Mouse (Mus musculus): ENCODE measurements at regions not wholly inside any gene's neighbourhood (a gene's known extent, or its start where the extent isn't known, plus 50 kb on each side); places are given as distances from the start of the nearest gene placed in this dataset.
A peak's percentile ranks its signal among the peaks of the same experiment; 100 is the strongest.

GRCm38 (mm10) chr10:111111020-111111419, 53.5 kb upstream of the Osbpl8 start:
- no peak for DNase-seq (ENCODE audit: extremely low spot score, low spot score)

DNA sequence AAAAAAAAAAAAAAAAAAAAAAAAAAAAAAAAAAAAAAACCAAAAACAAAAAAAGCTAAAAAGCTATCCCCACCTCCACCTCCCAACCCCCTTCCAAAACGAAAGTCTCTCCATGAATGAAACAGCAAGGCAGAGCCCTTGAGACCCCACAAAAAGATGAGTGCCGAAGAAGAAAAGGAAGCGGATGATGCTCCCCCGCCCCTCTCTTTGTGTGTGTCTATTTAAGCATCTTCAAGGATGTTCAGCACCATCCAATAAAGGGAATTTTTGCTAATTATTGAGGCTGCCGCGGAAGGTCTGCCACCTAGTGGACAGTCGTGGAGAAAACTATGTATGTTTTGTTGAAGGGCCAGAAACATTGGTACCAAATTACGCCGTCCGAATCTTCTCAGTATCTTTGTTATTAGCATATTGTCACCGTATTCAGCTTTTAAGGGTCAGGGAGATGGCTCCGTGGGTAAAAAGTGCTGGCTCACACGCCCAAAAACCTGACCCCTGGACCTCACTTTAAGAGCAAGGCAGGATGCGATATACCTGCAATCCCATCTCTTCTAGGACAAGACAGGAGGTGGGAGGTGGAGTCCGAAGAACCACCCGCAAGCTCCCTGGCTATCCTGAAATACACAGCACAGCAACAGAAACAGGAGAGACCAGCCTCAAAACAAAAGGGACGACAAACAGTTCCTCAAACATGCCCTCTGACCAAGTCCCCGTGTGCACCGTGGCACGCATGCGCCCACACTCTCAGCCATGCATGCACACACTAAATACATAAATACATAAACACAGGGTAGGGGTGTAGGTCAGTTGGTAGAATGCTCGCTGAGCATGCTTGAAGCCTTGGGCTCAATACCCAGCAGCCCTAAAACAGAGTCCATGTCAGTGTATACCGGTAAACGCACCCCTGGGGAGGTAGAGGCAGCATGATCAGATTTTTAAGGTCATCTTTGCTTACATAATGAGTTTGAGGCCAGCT, 55.6 kb upstream of the Osbpl8 start:
- peak; percentile 60 for DNase-seq (ENCODE audit: extremely low spot score, low spot score)

DNA sequence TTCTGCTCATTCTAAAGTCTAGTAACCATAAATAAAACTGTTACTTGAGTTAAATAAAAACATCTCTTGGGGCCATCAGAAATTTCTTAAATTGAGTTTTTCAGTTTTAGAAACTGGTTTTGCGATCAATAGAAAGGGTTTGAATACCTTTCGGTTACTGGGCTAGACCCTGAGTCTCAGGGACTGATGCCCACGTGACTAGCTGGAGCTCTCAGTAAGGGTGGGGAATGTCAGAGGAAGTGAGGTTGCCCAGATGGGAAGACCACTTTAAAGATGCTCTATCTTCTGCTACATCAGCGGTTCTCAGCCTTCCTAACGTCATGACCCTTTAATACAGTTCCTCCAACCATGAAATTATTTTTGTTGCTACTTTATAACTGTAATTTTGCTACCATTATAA, 56.7 kb upstream of the Osbpl8 start:
- DNase-seq (ENCODE audit: extremely low spot score, low spot score): no peak

DNA sequence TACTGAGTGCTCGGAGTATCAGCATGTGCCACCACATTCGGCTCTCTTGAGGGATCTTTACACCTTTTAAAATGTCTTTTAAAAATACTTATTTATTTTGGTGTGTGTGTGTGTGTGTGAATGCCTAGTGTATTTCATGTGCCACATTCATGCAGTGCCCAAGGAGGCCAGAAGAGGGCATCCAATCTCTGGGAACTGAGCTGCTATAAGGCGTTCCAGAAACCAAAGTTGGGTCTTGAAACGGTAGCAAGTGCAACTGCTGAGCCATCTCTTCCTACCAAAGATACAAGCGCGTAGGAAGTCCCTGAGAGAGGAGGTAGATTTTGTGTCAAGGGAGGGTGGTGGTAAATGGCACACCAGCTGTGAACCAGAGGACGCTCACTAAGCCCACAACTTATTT, 57.2 kb upstream of the Osbpl8 start:
- DNase-seq (ENCODE audit: extremely low spot score, low spot score): peak; percentile 41

DNA sequence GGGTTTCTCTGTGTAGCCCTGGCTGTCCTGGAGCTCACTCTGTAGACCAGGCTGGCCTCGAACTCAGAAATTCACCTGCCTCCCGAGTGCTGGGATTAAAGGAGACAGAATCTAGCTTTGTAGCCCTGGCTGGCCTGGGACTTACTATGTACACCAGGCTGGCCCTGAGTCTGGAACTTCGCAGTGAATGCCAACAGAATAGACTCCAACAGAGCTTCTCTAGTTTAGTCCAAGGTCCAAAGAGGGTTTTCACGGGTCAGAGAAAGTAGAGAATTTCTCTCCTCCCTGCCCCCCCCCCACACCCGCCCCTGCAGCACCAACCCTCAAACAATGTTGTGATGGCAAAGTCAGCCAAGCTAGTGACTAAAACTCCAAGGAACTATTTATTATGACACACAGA, 58.1 kb upstream of the Osbpl8 start:
- DNase-seq (ENCODE audit: extremely low spot score, low spot score): no peak

GRCm38 (mm10) chr10:111105662-111106061, 58.9 kb upstream of the Osbpl8 start:
- DNase-seq (ENCODE audit: extremely low spot score, low spot score): no peak

GRCm38 (mm10) chr10:111103512-111103911, 61.0 kb upstream of the Osbpl8 start:
- DNase-seq (ENCODE audit: extremely low spot score, low spot score): no peak

DNA sequence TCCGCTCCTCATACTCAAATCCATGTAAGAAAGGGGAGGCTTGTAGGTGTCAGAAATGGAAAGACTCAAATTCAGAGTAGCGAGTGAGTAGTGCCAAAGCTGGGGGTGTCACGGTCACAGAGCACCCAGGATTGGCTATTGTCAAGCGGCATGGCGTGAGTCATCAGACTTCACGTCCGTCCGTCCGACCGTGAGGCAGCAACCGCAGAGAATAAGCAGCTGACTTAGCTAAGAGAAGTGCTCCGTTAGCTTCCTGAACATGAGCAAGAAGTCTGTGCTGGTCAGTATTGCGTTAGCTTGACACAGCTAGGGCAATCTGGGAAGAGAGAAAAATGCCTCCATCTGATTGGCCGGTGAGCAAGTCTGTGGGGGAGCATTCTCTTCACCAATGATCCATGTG, 61.5 kb upstream of the Osbpl8 start:
- no peak for DNase-seq (ENCODE audit: extremely low spot score, low spot score)

DNA sequence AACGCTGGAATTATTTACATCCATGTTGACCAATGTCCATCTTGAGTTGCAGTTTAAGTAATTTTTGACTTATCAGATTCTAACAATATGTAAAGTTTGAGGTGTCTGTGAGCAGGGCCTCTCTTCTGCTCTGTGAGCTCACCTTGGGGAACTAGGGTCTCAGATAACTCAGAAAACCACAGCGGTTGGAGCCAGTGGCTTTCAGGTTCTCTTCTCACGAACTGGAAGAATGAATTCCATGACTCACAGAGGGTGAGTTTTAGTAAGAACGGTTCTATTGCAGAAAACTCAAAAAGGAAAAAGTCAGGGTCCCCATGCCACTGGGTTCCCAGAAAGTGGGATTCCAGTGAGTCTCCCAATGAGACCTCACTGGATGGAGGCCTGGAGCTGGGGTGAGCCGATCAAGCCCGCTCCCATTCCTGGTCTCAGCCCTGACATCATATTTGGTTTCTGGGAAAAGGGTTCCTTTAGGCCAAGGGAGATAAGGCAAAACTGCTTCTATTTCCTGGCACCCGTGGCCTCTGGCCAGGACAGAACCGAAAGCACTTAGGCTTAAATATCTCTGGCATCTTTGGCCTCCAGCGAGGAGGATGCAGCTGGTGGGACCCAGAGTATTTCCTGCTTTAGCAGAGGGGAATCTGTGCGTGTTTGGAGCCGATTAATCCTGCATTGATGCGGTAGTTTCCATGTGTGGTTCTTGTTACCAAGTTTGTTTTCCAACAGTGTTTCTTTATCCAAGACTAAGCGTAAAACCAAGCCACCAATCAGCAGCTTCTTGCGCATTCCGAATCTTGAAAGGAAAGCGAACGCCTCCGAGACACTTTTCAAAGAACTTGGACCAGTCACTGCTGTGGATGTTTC, 62.4 kb upstream of the Osbpl8 start:
- DNase-seq (ENCODE audit: extremely low spot score, low spot score): no peak

- DNase-seq (ENCODE audit: extremely low spot score, low spot score): peak; percentile 52
Observed at GRCm38 (mm10) chr10:111099812-111100464, 64.6 kb upstream of the Osbpl8 start.

GRCm38 (mm10) chr10:111099059-111099811, 65.3 kb upstream of the Osbpl8 start:
- no peak for DNase-seq (ENCODE audit: extremely low spot score, low spot score)

- DNase-seq (ENCODE audit: extremely low spot score, low spot score): no peak
Observed at GRCm38 (mm10) chr10:111097245-111097644, 67.3 kb upstream of the Osbpl8 start.

DNA sequence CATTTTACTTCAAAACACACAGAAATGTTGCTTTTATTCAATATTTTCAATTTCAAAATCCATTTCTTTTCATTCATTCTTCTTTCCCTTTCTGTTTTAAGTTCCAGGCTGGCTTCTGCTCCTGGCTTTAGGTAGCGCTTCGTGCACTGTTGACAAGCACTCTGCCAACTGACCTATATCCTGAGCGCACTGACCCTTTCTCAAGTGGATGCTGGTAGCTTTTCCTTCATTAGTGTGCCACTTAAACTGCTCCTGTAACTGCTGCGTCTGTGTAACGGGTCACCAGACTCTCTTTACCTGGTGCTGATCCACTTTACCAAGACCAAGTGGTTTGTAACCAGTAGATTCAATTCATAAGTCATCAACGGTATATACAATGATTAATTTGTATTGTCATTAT, 67.7 kb upstream of the Osbpl8 start:
- DNase-seq (ENCODE audit: extremely low spot score, low spot score): no peak

DNA sequence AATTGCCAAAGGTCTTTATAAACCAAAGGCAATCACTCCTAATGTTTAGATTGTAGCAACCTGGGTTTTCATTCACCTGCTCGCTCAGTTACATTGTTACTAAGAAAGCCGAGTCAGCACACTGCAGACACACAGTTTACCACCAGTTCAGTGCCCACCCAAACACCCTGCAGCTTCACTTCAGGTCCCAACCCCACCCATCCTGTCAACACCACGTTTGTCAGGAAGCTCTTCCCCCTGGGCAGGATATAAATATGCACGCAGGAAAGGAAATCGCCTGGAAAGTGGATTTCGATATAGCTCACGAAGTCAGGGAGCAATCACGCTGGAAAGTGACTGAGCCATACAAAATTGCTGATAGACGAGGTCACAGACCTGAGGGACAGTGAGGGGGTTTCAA, 70.1 kb upstream of the Osbpl8 start:
- no peak for DNase-seq (ENCODE audit: extremely low spot score, low spot score)

- DNase-seq (ENCODE audit: extremely low spot score, low spot score): no peak
Observed at GRCm38 (mm10) chr10:111089382-111089781, 75.2 kb upstream of the Osbpl8 start.

DNA sequence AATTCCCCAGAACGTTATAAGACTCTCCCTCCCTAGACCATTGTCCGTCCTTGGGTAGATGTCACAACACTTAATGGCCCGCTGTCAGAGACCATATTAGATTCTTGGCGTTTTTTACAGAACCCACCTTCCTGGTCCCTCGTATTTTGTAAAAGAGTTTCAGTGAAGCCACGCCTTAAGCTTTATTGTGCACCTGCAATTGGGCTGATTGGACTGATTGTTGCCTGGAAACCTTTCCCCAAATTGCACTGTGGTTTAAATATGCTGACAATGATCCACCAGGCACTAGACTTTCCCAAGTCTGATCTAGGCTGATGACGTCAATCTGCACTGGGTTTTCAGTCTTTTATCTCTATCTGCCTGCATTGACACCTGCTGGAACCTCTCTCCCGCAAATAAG, 75.6 kb upstream of the Zdhhc17 start:
- no peak for DNase-seq (ENCODE audit: extremely low spot score, low spot score)

GRCm38 (mm10) chr10:111084267-111084780, 74.4 kb upstream of the Zdhhc17 start:
- no peak for DNase-seq (ENCODE audit: extremely low spot score, low spot score)

DNA sequence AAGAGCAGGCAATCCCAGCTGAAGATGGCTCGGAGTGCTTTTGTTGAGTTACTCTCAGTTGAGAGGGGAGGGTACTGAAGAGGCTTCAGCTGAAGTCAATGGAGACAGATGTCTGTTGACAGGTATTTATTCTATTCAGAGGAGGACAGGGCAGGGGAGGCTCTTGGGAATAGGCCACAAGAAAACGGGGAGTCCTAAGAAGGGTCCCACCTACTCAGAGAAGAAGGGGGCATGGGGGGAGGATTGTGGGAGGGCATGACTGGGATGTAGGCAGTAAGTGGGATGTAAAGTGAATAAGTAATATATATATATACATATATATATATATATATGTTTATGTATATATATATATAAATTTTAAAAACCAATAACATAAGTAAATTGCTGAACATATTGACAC, 73.9 kb upstream of the Zdhhc17 start:
- no peak for DNase-seq (ENCODE audit: extremely low spot score, low spot score)

DNA sequence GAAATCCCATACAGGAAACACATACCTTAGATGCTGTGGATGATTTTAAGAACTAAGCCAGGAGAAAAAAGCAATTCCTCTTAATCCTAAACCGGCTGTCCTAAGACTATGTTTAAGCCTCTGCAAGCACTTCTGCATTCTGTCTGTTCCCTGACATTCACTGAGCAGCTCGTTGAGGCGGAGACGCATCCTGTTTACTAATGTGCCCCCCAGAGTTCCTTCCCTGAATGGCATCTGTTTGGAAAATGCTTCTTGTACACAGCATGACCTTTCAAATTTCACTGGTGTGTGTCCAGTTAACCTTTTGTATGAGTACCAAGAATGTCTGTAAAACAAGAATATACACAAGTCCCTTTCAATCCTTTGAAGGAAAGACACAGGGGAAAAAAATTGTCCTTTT, 73.4 kb upstream of the Zdhhc17 start:
- no peak for DNase-seq (ENCODE audit: extremely low spot score, low spot score)

- no peak for DNase-seq (ENCODE audit: extremely low spot score, low spot score)
Observed at GRCm38 (mm10) chr10:111080322-111080721, 70.4 kb upstream of the Zdhhc17 start.

- no peak for DNase-seq (ENCODE audit: extremely low spot score, low spot score)
Observed at GRCm38 (mm10) chr10:111079051-111079450, 69.1 kb upstream of the Zdhhc17 start.

All from neural tube, embryonic 10.5 days (tissue).